Mouse (Mus musculus) gastrocnemius, postnatal 25 days (tissue): ENCODE data around the gene Aktip. TPM values are rescaled to one million over a fixed set of nuclear protein-coding genes. Genes with fewer than 3 reads are reported as not detected.

Experiments
- total RNA-seq, 2 experiments: library from RNA; stranded (reverse); gene quantifications; 1 replicate in 1 of 2; 2 replicates in 1 of 2; pipeline ENCODE4 v1.2.3; 2021

The Aktip gene
- total RNA-seq, 2 experiments from 2014 or later: 33.2 to 38.1 TPM

Other genes starting within 250 kb of the Aktip start
- gene Rbl2, start 129.9 kb downstream of the Aktip start, total RNA-seq: 10 to 100 TPM; 27.0 to 31.6 TPM
- 1 to 10 TPM; 4.1 to 4.9 TPM for gene Rpgrip1l, start 113.3 kb upstream of the Aktip start, total RNA-seq
- gene Fto, start 113.5 kb upstream of the Aktip start, total RNA-seq: 10 to 100 TPM; 69.3 to 76.3 TPM